Mouse (Mus musculus): ENCODE measurements around the gene Aipl1.

The Aipl1 gene

GRCm38 (mm10) chr11:72037996-72038395 is 687 bp upstream of the Aipl1 start:
- no peak for TF ChIP-seq GATA4 (IDR thresholded peaks at IDR 0.05; ENCODE audit: insufficient replicate concordance, low read length)

DNA sequence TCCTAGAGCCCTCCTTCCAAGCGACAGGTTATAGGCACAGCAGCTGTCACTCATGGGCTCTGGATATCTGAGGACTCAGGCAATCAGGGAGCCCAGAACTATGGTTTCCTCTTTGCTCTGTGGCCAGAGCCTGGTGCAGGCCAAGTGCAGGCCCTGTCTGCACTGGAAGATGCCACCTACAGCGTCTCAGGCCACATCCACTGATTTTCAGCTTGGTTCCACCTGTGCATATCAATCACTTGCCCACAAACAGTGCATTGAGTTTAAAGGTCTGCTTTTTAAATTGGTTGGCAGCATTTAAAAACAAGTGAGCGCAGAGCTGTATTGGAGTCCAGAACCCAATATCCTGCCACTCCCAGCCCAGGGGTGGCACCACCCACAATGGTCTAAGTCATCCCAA is 4.7 kb downstream of the Aipl1 start:
- TF ChIP-seq GATA4 (IDR thresholded peaks at IDR 0.05; ENCODE audit: insufficient replicate concordance, low read length): no peak

GRCm38 (mm10) chr11:72032091-72032490 is 5.2 kb downstream of the Aipl1 start:
- no peak for TF ChIP-seq GATA4 (IDR thresholded peaks at IDR 0.05; ENCODE audit: insufficient replicate concordance, low read length)

- TF ChIP-seq GATA4 (IDR thresholded peaks at IDR 0.05; ENCODE audit: insufficient replicate concordance, low read length): no peak
Measured at GRCm38 (mm10) chr11:72031353-72031752, 6.0 kb downstream of the Aipl1 start.

- TF ChIP-seq GATA4 (IDR thresholded peaks at IDR 0.05; ENCODE audit: insufficient replicate concordance, low read length): no peak
Measured at GRCm38 (mm10) chr11:72029143-72029542, 8.2 kb downstream of the Aipl1 start.

DNA sequence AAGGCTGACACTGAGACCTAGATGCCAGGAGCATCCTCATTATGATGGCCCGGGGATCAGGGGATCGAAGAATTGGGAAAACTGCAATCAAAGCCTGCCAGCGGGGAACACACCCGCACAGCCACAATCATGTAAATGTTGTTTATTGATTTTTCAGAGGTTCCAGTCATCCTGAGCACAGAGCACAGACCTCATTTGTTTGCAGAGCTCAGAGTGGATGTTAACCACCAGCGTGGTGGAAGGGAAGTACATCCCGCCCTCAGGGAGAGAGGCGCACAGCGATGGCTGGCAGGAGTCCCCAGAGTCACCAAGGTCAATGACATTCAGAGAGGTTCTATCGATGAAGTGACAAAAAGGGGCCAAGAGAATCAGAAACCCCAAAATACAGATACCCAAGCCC is 9.5 kb downstream of the Aipl1 start:
- no peak for TF ChIP-seq GATA4 (IDR thresholded peaks at IDR 0.05; ENCODE audit: insufficient replicate concordance, low read length)

- TF ChIP-seq GATA4 (IDR thresholded peaks at IDR 0.05; ENCODE audit: insufficient replicate concordance, low read length): no peak
Measured at GRCm38 (mm10) chr11:72026516-72026915, 10.8 kb downstream of the Aipl1 start.

DNA sequence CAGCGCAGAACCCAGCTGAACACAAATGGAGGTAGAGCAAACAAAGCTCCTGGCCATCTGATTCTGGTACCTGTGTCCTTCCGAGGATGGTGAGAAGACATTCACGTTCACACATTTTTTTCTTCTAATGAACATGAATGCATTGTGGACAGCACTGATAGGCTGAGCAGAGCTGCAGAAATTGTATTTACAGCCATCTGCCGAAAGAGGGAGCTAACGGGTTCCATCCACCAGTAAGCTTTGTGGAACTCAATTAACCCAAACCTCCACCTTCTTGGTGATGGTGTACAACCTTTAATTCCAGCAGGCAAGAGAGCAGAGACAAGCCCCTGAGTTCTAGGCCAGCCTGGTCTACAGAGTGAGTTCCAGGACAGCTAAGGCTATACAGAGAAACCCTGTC is 11.5 kb downstream of the Aipl1 start:
- TF ChIP-seq GATA4 (IDR thresholded peaks at IDR 0.05; ENCODE audit: insufficient replicate concordance, low read length): no peak

- TF ChIP-seq GATA4 (IDR thresholded peaks at IDR 0.05; ENCODE audit: insufficient replicate concordance, low read length): no peak
Measured at GRCm38 (mm10) chr11:72024193-72024781, 13.0 kb downstream of the Aipl1 start.

DNA sequence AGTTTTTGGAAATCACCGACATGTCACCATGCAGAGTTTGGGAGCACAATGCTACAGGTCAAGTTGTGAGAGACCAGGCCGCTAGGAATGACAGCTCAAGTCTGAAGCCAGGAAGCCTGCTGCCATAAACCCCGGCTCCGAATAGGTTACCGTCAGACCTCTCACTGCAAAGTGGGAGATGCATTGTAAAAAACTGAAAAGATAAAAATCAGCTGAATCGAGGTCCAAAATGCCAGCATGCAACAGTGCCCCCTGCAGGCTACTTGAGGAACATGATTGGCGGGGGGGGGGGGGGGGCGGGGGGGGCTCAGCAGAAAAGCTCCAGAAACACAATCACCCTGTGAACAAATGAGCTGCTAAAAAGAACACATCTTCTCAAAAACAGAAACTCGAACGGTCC is 13.7 kb downstream of the Aipl1 start:
- peak; percentile 50; the same call in 1 of the 2 replicates for TF ChIP-seq GATA4 (IDR thresholded peaks at IDR 0.05; ENCODE audit: insufficient replicate concordance, low read length)

DNA sequence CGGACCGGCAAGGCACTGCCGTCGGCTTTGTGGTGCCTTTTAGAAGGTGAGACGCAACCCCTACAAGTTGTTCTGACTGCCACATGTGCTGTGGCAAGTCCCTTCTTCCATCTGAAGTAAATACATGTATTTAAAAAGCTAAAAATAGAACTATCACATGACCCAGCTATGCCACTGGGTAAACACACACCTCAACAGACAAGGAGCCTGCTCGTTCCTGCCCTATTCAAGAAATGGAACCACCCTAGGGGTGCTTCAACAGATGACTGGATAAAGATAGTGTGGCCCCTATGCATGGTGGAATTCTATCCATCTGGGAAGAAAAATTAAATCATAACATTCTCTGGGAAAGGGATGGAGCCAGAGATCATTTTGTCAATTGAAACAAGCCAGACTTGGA is 14.5 kb downstream of the Aipl1 start:
- no peak for TF ChIP-seq GATA4 (IDR thresholded peaks at IDR 0.05; ENCODE audit: insufficient replicate concordance, low read length)

GRCm38 (mm10) chr11:72021015-72021414 is 16.3 kb downstream of the Aipl1 start:
- TF ChIP-seq GATA4 (IDR thresholded peaks at IDR 0.05; ENCODE audit: insufficient replicate concordance, low read length): no peak

GRCm38 (mm10) chr11:72017253-72017601 is 20.1 kb downstream of the Aipl1 start:
- no peak for TF ChIP-seq GATA4 (IDR thresholded peaks at IDR 0.05; ENCODE audit: insufficient replicate concordance, low read length)

DNA sequence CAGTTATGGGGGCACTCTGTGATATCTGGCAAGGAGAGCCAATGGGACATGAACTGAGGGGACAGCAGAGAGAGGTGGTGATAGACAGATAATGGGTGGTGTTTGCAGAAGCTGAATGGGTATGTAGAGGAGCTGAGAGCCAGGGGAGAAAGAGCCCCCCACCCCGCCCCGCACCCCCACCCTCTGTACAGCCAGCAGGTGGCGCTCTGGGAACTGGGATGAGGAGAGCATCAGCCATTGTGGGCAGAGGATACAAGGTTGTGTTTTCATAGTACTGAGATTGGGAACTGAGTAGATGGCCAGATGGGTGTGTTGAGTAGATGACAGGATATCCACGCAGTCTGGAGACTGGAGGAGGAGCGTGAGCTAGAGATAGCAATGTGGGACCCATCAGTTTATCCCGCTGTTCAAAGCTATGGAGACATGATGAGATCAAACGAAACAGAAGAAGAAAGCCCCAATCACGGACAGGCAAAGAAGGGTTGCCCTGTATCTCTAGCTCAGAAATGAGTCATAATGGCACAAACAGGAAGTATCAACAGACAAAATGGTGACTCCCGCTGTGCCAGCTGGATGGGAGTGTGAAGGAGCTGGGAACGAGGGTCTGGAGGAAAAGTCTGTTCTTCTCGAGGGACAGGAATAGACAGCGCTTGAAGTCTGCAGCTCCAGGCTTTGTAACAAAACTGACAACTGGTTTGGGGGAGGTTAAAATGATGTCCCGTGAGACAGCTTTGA is 20.6 kb downstream of the Aipl1 start:
- no peak for TF ChIP-seq GATA4 (IDR thresholded peaks at IDR 0.05; ENCODE audit: insufficient replicate concordance, low read length)

- no peak for TF ChIP-seq GATA4 (IDR thresholded peaks at IDR 0.05; ENCODE audit: insufficient replicate concordance, low read length)
Measured at GRCm38 (mm10) chr11:72014674-72015073, 22.6 kb downstream of the Aipl1 start.

DNA sequence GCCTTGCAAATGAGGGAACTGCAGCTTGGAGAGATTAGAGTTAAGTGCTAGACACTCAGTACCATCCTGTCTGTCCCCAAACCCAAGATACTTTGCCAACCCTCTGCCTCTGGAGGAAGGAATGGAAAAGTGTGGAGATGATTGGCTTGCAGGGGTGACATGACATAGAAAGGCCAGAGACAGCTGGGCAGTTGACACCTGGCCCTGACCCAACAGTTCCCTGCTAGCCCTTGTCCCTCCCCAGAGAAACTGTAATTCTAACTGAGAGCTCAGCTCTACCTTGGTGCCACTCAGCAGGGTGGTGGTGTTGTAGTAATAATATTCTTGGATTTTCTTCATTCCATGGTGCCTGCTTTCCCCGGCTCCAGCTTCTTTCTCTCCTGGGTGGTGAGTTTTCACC is 25.4 kb downstream of the Aipl1 start:
- no peak for TF ChIP-seq GATA4 (IDR thresholded peaks at IDR 0.05; ENCODE audit: insufficient replicate concordance, low read length)
